Mouse (Mus musculus) MEL (cell line): Measurements from ENCODE around the gene Trp73.

Experiments
- CTCF ChIP-seq, 3 experiments: IDR thresholded peaks in 2 of 3; conservative IDR thresholded peaks in 1 of 3; 2 replicates each; pipeline ENCODE4 v1.5.1; 2011 to 2012; ENCODE audit warnings: low read length in 3 of 3, low read depth in 2 of 3, mild to moderate bottlenecking in 2 of 3, improper control_type of control experiment in 1 of 3, inconsistent platforms in 1 of 3, mixed read lengths in 1 of 3, moderate library complexity in 1 of 3; ENCODE audit not compliant: control insufficient read depth in 1 of 3, insufficient read depth in 1 of 3, poor library complexity in 1 of 3, severe bottlenecking in 1 of 3
- E2F4 ChIP-seq: IDR thresholded peaks from 2 replicates; pipeline ENCODE4 v1.6.1; 2011; ENCODE audit warnings: low read depth, low read length, improper control_type of control experiment, borderline replicate concordance
- EP300 ChIP-seq, 2 experiments: IDR thresholded peaks; 2 replicates each; pipeline ENCODE4 v1.6.1; 2011; ENCODE audit warnings: improper control_type of control experiment in 2 of 2, low read length in 2 of 2, low read depth in 1 of 2, mild to moderate bottlenecking in 1 of 2
- NELFE ChIP-seq: IDR thresholded peaks from 2 replicates; pipeline ENCODE4 v1.6.1; 2011; ENCODE audit warnings: low read depth, low read length, improper control_type of control experiment
- RAD21 ChIP-seq: IDR thresholded peaks from 2 replicates; pipeline ENCODE4 v1.6.1; 2011; ENCODE audit warnings: mild to moderate bottlenecking, low read depth, low read length, improper control_type of control experiment
- USF1 ChIP-seq: IDR thresholded peaks from 2 replicates; pipeline ENCODE4 v1.6.1; 2014; ENCODE audit warnings: low read depth, mild to moderate bottlenecking, inconsistent platforms, low read length, improper control_type of control experiment, moderate library complexity
- USF2 ChIP-seq, 2 experiments: IDR thresholded peaks; 2 replicates each; pipeline ENCODE4 v1.6.1; 2011 to 2012; ENCODE audit warnings: improper control_type of control experiment in 2 of 2, low read length in 2 of 2, borderline replicate concordance in 1 of 2, inconsistent platforms in 1 of 2, low read depth in 1 of 2, mild to moderate bottlenecking in 1 of 2; ENCODE audit not compliant: insufficient read depth in 1 of 2

DNA sequence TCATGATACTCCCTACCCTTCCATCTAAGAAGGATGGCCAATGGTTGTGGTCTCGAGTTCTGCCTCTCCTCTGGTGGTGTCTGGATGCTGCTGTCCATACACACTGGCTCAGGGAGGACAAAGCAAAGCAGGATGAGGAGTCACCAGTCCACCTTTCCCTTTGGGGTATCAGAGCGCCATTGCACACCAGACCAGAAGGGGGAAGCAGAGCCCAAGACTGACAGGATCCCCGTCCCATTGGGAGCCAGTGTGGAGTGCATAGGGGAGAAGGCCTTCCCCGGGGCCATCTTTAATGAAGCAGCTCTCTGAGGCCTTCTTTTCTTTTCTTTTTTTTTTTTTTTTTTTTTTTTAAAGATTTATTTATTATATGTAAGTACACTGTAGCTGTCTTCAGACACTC is 86.9 kb downstream of the Trp73 start:
- TF ChIP-seq E2F4 (no peak), USF1 (no peak), CTCF (IDR thresholded peaks at IDR 0.05 in 2 of 3, conservative IDR thresholded peaks at IDR 0.05 in 1 of 3; ENCODE audit: control insufficient read depth in 1 of 3, insufficient read depth in 1 of 3, low read depth in 2 of 3, low read length in 3 of 3, poor library complexity in 1 of 3, severe bottlenecking in 1 of 3) (no peak), EP300 (IDR thresholded peaks at IDR 0.05; ENCODE audit: low read depth in 1 of 2, low read length in 2 of 2) (no peak), NELFE (no peak), USF2 (IDR thresholded peaks at IDR 0.05; ENCODE audit: borderline replicate concordance in 1 of 2, insufficient read depth in 1 of 2, low read depth in 1 of 2, low read length in 2 of 2) (no peak), RAD21 (no peak; the same call in 1 of the 2 replicates)
